Mouse (Mus musculus) ES-Bruce4 (cell line): ENCODE data around the gene Cant1. TPM values are rescaled to one million over a fixed set of nuclear protein-coding genes. Genes with fewer than 3 reads are reported as not detected.

Experiments used
- H3K27ac ChIP-seq: 2 replicates; pipeline ENCODE4 v1.5.1; 2012; ENCODE audit warnings: low read length, inconsistent platforms; ENCODE audit not compliant: insufficient read depth
- H3K27me3 ChIP-seq: 2 replicates; pipeline ENCODE4 v1.6.1; 2012; ENCODE audit warnings: mild to moderate bottlenecking, low read length, inconsistent platforms; ENCODE audit not compliant: control insufficient read depth, poor library complexity, insufficient read depth, severe bottlenecking
- H3K36me3 ChIP-seq: 2 replicates; pipeline ENCODE4 v1.6.1; 2012; ENCODE audit warnings: inconsistent platforms, mild to moderate bottlenecking, low read length, moderate library complexity; ENCODE audit not compliant: control insufficient read depth, poor library complexity, insufficient read depth, severe bottlenecking
- H3K4me1 ChIP-seq: one replicate; pipeline ENCODE4 v1.8.1; 2011; ENCODE audit warnings: low read length; ENCODE audit not compliant: control insufficient read depth, insufficient read depth
- H3K4me3 ChIP-seq: 2 replicates; pipeline ENCODE4 v1.5.1; 2011; ENCODE audit warnings: low read depth, mild to moderate bottlenecking, low read length
- H3K9ac ChIP-seq: 2 replicates; pipeline ENCODE4 v1.6.1; 2012; ENCODE audit warnings: low read depth, mild to moderate bottlenecking, inconsistent platforms; ENCODE audit not compliant: poor library complexity, severe bottlenecking
- H3K9me3 ChIP-seq: replicated peaks from 2 replicates; pipeline ENCODE4 v1.6.1; 2012; ENCODE audit warnings: mild to moderate bottlenecking, low read length, inconsistent platforms; ENCODE audit not compliant: control insufficient read depth, poor library complexity, insufficient read depth, severe bottlenecking
- CTCF ChIP-seq: IDR thresholded peaks from one replicate; pipeline ENCODE4 v1.8.1; 2011; ENCODE audit warnings: low read depth, low read length
- EP300 ChIP-seq: IDR thresholded peaks from 2 replicates; pipeline ENCODE4 v1.6.1; 2011; ENCODE audit warnings: low read depth, low read length; ENCODE audit not compliant: insufficient read depth
- POLR2A ChIP-seq: IDR thresholded peaks from one replicate; pipeline ENCODE4 v1.8.1; 2011; ENCODE audit warnings: low read length; ENCODE audit not compliant: insufficient read depth
- polyA plus RNA-seq: library from polyadenylated mRNA; stranded (reverse); fragments of >200 nt; gene quantifications from 2 replicates; pipeline ENCODE4 v1.2.4, GENCODE M21; 2011; ENCODE audit warnings: low read depth; ENCODE audit not compliant: missing spikeins, insufficient read depth, insufficient read length

The Cant1 gene
- polyA plus RNA-seq, 1 experiment, result 15.4 TPM

DNA sequence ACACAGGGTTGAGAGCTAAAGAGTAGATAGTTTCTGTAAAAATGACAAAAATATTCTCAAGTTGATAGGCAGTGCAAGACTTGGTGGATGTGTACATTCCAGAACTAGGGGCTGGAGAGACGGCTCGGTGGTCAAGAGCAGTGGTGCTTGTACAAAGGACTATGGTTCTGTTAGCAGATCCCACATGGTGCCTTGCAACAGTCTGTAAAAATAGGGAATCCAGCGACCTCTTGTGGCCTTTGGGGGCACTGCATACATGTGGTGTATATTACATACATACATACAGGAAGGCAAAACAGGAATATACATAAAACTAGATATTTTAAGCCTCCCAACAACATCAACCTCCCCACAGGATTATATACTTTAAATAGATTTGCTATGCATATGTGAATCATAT lies 50.6 kb downstream of the Cant1 start:
- TF ChIP-seq POLR2A, result no peak
- peak; percentile 26 for TF ChIP-seq CTCF
- no peak for TF ChIP-seq EP300
- no peaks in the 10 kb centered on the region for H3K27me3 ChIP-seq
- H3K9ac ChIP-seq, result no peak overlapping the region
- no peaks in the 10 kb centered on the region for H3K9me3 ChIP-seq
- H3K4me1 ChIP-seq, result no peaks in the 10 kb centered on the region
- no peak overlapping the region for H3K27ac ChIP-seq
- no peaks in the 10 kb centered on the region for H3K36me3 ChIP-seq
- H3K4me3 ChIP-seq, result no peak overlapping the region

GRCm38 (mm10) chr11:118366559-118366958 lies 52.3 kb downstream of the Cant1 start:
- no peaks in the 10 kb centered on the region for H3K27me3 ChIP-seq
- no peaks in the 10 kb centered on the region for H3K9me3 ChIP-seq
- no peaks in the 10 kb centered on the region for H3K4me1 ChIP-seq
- H3K27ac ChIP-seq, result no peak overlapping the region
- H3K4me3 ChIP-seq, result no peak overlapping the region
- no peaks in the 10 kb centered on the region for H3K36me3 ChIP-seq
- H3K9ac ChIP-seq, result no peak overlapping the region
- no peak for TF ChIP-seq POLR2A
- TF ChIP-seq CTCF, result no peak
- TF ChIP-seq EP300, result no peak

DNA sequence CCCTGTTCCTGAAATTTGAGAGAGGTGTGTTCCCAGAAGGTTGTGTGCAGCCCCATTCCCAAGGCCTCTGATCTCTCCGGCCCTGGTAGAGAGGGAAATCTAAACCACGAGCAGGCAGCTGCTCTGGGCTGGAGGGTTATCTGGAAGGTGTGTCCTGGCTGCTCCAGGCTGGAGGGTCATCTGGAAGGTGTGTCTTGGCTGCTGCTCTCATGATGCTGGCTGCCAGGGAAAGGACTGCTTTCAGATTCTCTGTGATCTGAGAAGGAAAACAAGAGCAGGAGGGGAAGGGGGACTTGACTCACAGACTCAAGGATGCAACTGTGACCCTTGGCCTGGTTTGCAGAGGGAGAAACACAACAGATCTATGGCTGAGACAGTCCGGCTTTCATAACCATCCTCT lies 52.8 kb downstream of the Cant1 start:
- Histone ChIP-seq H3K9ac (no peak overlapping the region), H3K4me3 (no peak overlapping the region), H3K27ac (no peak overlapping the region)

GRCm38 (mm10) chr11:118365171-118365570 lies 53.7 kb downstream of the Cant1 start:
- H3K4me1 ChIP-seq, result peaks cover 4% of the 10 kb centered on the region
- H3K36me3 ChIP-seq, result no peaks in the 10 kb centered on the region
- no peak overlapping the region for H3K4me3 ChIP-seq

More for the DNA sequence above, 52.8 kb downstream of the Cant1 start:
- Histone ChIP-seq H3K9me3 (no peaks in the 10 kb centered on the region), H3K36me3 (no peaks in the 10 kb centered on the region), H3K4me1 (no peaks in the 10 kb centered on the region), H3K27me3 (no peaks in the 10 kb centered on the region)
- TF ChIP-seq POLR2A, result no peak

DNA sequence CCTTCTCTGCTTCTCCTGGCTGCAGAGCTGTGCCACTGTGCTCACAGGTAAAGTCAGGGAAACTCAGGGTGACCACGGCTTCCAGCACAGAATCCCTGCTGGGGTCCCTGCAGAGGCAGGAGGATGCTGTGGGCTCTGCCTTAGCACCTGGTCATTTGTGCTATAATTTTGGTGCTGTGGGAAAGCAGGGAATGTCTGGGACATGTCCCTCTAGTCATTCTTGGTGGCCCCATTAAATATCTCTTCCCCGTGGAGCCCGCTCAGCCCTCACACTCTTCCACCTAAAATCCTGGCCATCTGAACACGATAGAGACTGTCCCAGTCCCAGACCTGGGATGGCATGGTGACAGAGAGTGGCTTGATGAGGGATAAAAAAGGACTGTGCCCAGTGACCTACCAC lies 54.9 kb downstream of the Cant1 start:
- Histone ChIP-seq H3K4me1 (peaks cover 4% of the 10 kb centered on the region), H3K9ac (no peak overlapping the region), H3K4me3 (no peak overlapping the region), H3K27me3 (no peaks in the 10 kb centered on the region), H3K27ac (no peak overlapping the region), H3K9me3 (no peaks in the 10 kb centered on the region), H3K36me3 (no peaks in the 10 kb centered on the region)
- TF ChIP-seq CTCF (no peak), EP300 (no peak), POLR2A (no peak)

More at GRCm38 (mm10) chr11:118365171-118365570, 53.7 kb downstream of the Cant1 start:
- Histone ChIP-seq H3K27me3 (no peaks in the 10 kb centered on the region), H3K9me3 (no peaks in the 10 kb centered on the region), H3K27ac (no peak overlapping the region), H3K9ac (no peak overlapping the region)
- no peak for TF ChIP-seq CTCF
- no peak for TF ChIP-seq EP300
- TF ChIP-seq POLR2A, result no peak

- H3K4me3 ChIP-seq, result no peak overlapping the region
- no peaks in the 10 kb centered on the region for H3K36me3 ChIP-seq
- no peaks in the 10 kb centered on the region for H3K9me3 ChIP-seq
- TF ChIP-seq CTCF, result no peak
- TF ChIP-seq EP300, result no peak
- TF ChIP-seq POLR2A, result no peak
- no peak overlapping the region for H3K27ac ChIP-seq
- peaks cover 4% of the 10 kb centered on the region for H3K4me1 ChIP-seq
- no peak overlapping the region for H3K9ac ChIP-seq
- H3K27me3 ChIP-seq, result no peaks in the 10 kb centered on the region
These were observed 55.8 kb downstream of the Cant1 start for GRCm38 (mm10) chr11:118362971-118363518.
